Mouse (Mus musculus) induced T-regulatory cell, adult 2 months (primary cell): Measurements from ENCODE around the gene Supt20.
"Not testable (repeated sequence)": the region's sequence is repeated elsewhere in the genome, so short reads cannot be mapped to it uniquely, and the experiment has no call there.

Experiments used
- DNase-seq: peaks from one replicate; pipeline ENCODE4 v3.0.0-alpha.2; 2012; ENCODE audit warnings: low read depth

Gene Supt20

GRCm38 (mm10) chr3:54704106-54704505, 11.5 kb downstream of the Supt20 start:
- DNase-seq: not testable (repeated sequence)

- peak; percentile 82 for DNase-seq
Measured at GRCm38 (mm10) chr3:54708972-54709371, 16.4 kb downstream of the Supt20 start.

GRCm38 (mm10) chr3:54714253-54714652, 21.6 kb downstream of the Supt20 start, which contains the start of gene Gm21958:
Gene Gm21958 (minus strand): TSS chr3:54714353.
- DNase-seq: no peak

- no peak for DNase-seq
Measured at GRCm38 (mm10) chr3:54715461-54715860, 22.9 kb downstream of the Supt20 start.

GRCm38 (mm10) chr3:54717348-54717747, 24.7 kb downstream of the Supt20 start:
- DNase-seq: no peak

- no peak for DNase-seq
Measured at GRCm38 (mm10) chr3:54718947-54719346, 26.3 kb downstream of the Supt20 start.

GRCm38 (mm10) chr3:54723741-54724500, 31.3 kb downstream of the Supt20 start:
- peak; percentile 89 for DNase-seq

GRCm38 (mm10) chr3:54725344-54725743, 32.7 kb downstream of the Supt20 start:
- peak; percentile 30 for DNase-seq

- peak; percentile 52 for DNase-seq
Measured at GRCm38 (mm10) chr3:54727588-54727987, 35.0 kb downstream of the Supt20 start.

GRCm38 (mm10) chr3:54728100-54728499, 35.5 kb downstream of the Supt20 start:
- peak; percentile 56 for DNase-seq

- DNase-seq: no peak
Measured at GRCm38 (mm10) chr3:54731626-54732150, 39.1 kb downstream of the Supt20 start.

GRCm38 (mm10) chr3:54732371-54732770, 39.8 kb downstream of the Supt20 start:
- no peak for DNase-seq

GRCm38 (mm10) chr3:54734411-54735246, 42.0 kb downstream of the Supt20 start:
- peak; percentile 94 for DNase-seq

- peak; percentile 90 for DNase-seq
Measured at GRCm38 (mm10) chr3:54735247-54736046, 42.8 kb downstream of the Supt20 start, which contains the start of the genes Exosc8 and Alg5. Gene Exosc8 (minus strand): TSS chr3:54735393. Gene Alg5 (plus strand): TSS chr3:54735539.

GRCm38 (mm10) chr3:54736101-54736927, 43.7 kb downstream of the Supt20 start:
- peak; percentile 52 for DNase-seq

GRCm38 (mm10) chr3:54737317-54737716, 44.7 kb downstream of the Supt20 start:
- no peak for DNase-seq

- no peak for DNase-seq
Measured at GRCm38 (mm10) chr3:54741965-54742364, 49.4 kb downstream of the Supt20 start.

GRCm38 (mm10) chr3:54745799-54746198, 53.2 kb downstream of the Supt20 start:
- DNase-seq: peak; percentile 43

- DNase-seq: no peak
Measured at GRCm38 (mm10) chr3:54753411-54753810, 60.8 kb downstream of the Supt20 start.

- DNase-seq: no peak
Measured at GRCm38 (mm10) chr3:54755145-54756041, 62.8 kb downstream of the Supt20 start, which contains the start of gene Smad9. Gene Smad9 (plus strand): TSS chr3:54755582.
